Mouse (Mus musculus): ENCODE data around the gene Sqstm1.

DNA sequence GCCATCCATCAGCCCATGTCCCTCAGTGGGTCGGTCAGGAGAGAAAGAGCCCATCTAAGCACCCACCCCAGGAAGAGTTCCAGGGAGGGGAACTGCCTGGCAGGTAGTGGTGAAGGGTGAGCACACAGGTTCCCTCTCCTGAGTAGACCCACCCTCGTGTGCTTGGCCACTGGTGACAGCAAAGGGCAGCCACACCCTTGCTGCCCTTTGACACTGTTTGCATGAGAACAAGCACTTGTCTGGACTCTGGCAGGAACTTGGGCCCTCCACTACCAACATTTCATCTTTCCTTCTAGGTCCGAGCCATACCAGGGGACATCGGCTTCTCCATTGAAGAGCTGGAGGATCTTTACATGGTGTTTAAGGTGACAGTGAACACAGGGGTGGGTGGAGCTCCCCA, 51.3 kb downstream of the Sqstm1 start:
- TF ChIP-seq CTCF (IDR thresholded peaks at IDR 0.05; ENCODE audit: borderline replicate concordance, insufficient read depth, low read length) (no peak), POLR2A (IDR thresholded peaks at IDR 0.05; ENCODE audit: low read depth, low read length) (no peak)
